Comparison of ENCODE assay signal across 11 mouse cellular contexts in the genomic region with DNA sequence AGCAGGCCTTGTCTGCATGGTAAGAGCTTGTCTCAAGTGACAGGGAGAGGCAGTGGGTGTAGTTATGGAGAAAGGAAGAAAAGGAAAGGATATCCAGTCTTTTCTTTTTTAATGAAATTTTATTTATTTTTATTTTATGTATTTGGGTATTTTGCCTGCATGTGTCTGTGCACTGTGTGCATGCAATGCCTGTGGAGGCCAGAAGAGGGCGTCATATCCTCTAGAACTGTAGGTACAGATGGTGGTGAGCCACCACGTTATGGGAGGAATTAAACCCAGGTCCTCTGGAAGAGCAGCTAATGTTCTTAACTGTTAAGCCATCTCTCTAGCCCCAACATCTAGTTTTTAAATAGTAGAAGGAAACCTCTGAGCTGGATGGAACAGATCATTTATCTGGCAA. TPM values are rescaled to one million over a fixed set of nuclear protein-coding genes. Genes with fewer than 3 reads are reported as not detected.
DNase-seq lines count a peak whose midpoint lies in the region; ATAC-seq and TF ChIP-seq lines count a peak whose summit lies in the region.
"Had no signal": no experiment of that assay in that cellular context is flagged by ENCODE, and none has a peak within 500 bp of the region (broad histone marks: within the 10 kb centered on the region; RNA-seq: fewer than 3 reads in every experiment).

No protein-coding gene starts in this region.

- no peaks in the 10 kb centered on the region for H3K27me3 ChIP-seq in CH12.LX (replicated peaks)
- H3K27me3 ChIP-seq in stomach, postnatal 0 days (ENCODE audit: control insufficient read depth, insufficient read depth, low read length) = no peaks in the 10 kb centered on the region
- H3K27me3 ChIP-seq in intestine, embryonic 15.5 days (replicated peaks) = no peaks in the 10 kb centered on the region
- H3K27me3 ChIP-seq: limb, embryonic 15.5 days had no signal

- no peak overlapping the region for H3K4me2 ChIP-seq in CH12.LX (ENCODE audit: insufficient read depth, low read depth, poor library complexity, severe bottlenecking)
- H3K4me2 ChIP-seq in stomach, postnatal 0 days (replicated peaks; ENCODE audit: low read depth) = no peak overlapping the region
- H3K4me2 ChIP-seq in intestine, embryonic 15.5 days (replicated peaks) = no peak overlapping the region
- H3K4me2 ChIP-seq: limb, embryonic 15.5 days had no signal

- in situ Hi-C loops in CH12.LX (cut with MboI; ENCODE audit: low pct_ligation_motif_present, low pct_unique_long_range_greater_than_20kb, low sequenced_read_pairs) = no loop called here

- H3K27ac ChIP-seq in CH12.LX (ENCODE audit: insufficient read depth, low read depth) = no peak overlapping the region
- no peak overlapping the region for H3K27ac ChIP-seq in bone marrow, adult 2 months (ENCODE audit: control insufficient read depth, insufficient read depth, low read depth, low read length, poor library complexity)
- no peak overlapping the region for H3K27ac ChIP-seq in stomach, postnatal 0 days (replicated peaks)
- no peak overlapping the region for H3K27ac ChIP-seq in intestine, embryonic 15.5 days
- H3K27ac ChIP-seq: hindbrain, embryonic 10.5 days; limb, embryonic 15.5 days had no signal

- ATAC-seq in stomach, postnatal 0 days (ENCODE audit: low FRiP score, low TSS enrichment) = no peak
- no peak for ATAC-seq in intestine, embryonic 15.5 days

- no peak overlapping the region for H3K4me3 ChIP-seq in CH12.LX (replicated peaks in 1 of 3; ENCODE audit: low read depth in 2 of 3, low read length in 2 of 3, poor library complexity in 1 of 3)
- peak overlapping the region; percentile 75 for H3K4me3 ChIP-seq in bone marrow, adult 2 months (replicated peaks; ENCODE audit: control insufficient read depth, low read depth, low read length)
- no peak overlapping the region for H3K4me3 ChIP-seq in stomach, postnatal 0 days (ENCODE audit: low read depth, low read length)
- no peak overlapping the region for H3K4me3 ChIP-seq in intestine, embryonic 15.5 days (replicated peaks)
- H3K4me3 ChIP-seq: hindbrain, embryonic 10.5 days; limb, embryonic 15.5 days had no signal

- no peak for TF ChIP-seq POLR2A in CH12.LX (IDR thresholded peaks at IDR 0.05; ENCODE audit: low read depth, low read length)
- no peak for TF ChIP-seq POLR2A in bone marrow, adult 2 months (IDR thresholded peaks at IDR 0.05; ENCODE audit: borderline replicate concordance, control insufficient read depth, low read depth, low read length)

- no peak overlapping the region for H3K9ac ChIP-seq in CH12.LX (ENCODE audit: insufficient read depth, low read depth)
- no peak overlapping the region for H3K9ac ChIP-seq in stomach, postnatal 0 days (ENCODE audit: low read length)
- no peak overlapping the region for H3K9ac ChIP-seq in intestine, embryonic 15.5 days
- H3K9ac ChIP-seq: limb, embryonic 15.5 days had no signal

- peak; percentile 51 for TF ChIP-seq RAD21 in CH12.LX (IDR thresholded peaks at IDR 0.05; ENCODE audit: low read depth, low read length)

- no peaks in the 10 kb centered on the region for H3K9me3 ChIP-seq in CH12.LX (replicated peaks; ENCODE audit: low read length)
- no peaks in the 10 kb centered on the region for H3K9me3 ChIP-seq in stomach, postnatal 0 days (ENCODE audit: control insufficient read depth, low read length)
- no peaks in the 10 kb centered on the region for H3K9me3 ChIP-seq in intestine, embryonic 15.5 days
- H3K9me3 ChIP-seq: hindbrain, embryonic 10.5 days; limb, embryonic 15.5 days had no signal

- dilution Hi-C loops in CH12.LX (cut with MboI; ENCODE audit: extremely low pct_ligation_motif_present, extremely low pct_unique_long_range_greater_than_20kb, low sequenced_read_pairs) = no loop called here

- TF ChIP-seq EP300 in CH12.LX (IDR thresholded peaks at IDR 0.05; ENCODE audit: low read length) = no peak
- no peak for TF ChIP-seq EP300 in stomach, postnatal 0 days (optimal IDR thresholded peaks at IDR 0.05)

- DNase-seq in layer of hippocampus, postnatal 10 days (ENCODE audit: low spot score in 2 of 2) = peak; percentile 37 to 48
- DNase-seq in layer of hippocampus, adult 11-12 months (ENCODE audit: low spot score) = no peak
- peak; percentile 61 for DNase-seq in CH12.LX (ENCODE audit: extremely low read depth)
- DNase-seq in stomach, postnatal 0 days (ENCODE audit: low spot score) = no peak
- no peak for DNase-seq in frontal cortex, adult 2 months (ENCODE audit: extremely low spot score in 1 of 2, low spot score in 1 of 2)
- DNase-seq: gastrocnemius, postnatal 25 days; retina, postnatal 1 day had no signal

- WGBS in bone marrow, adult 2 months = 12% methylated on average over 2 of the region's 2 CpGs
- WGBS in stomach, postnatal 0 days = 47% methylated on average over 2 of the region's 2 CpGs
- 49% methylated on average over 2 of the region's 2 CpGs for WGBS in intestine, embryonic 15.5 days

- H3K36me3 ChIP-seq in CH12.LX (replicated peaks in 1 of 2; ENCODE audit: control insufficient read depth in 1 of 2, insufficient read depth in 1 of 2, low read length in 1 of 2) = peaks cover 0 to 24% of the 10 kb centered on the region in 2 experiments
- H3K36me3 ChIP-seq in stomach, postnatal 0 days (ENCODE audit: control insufficient read depth, insufficient read depth, low read length) = no peaks in the 10 kb centered on the region
- no peaks in the 10 kb centered on the region for H3K36me3 ChIP-seq in intestine, embryonic 15.5 days
- H3K36me3 ChIP-seq: hindbrain, embryonic 10.5 days; limb, embryonic 15.5 days had no signal

- peak; percentile 59 to 63 for TF ChIP-seq CTCF in CH12.LX (conservative IDR thresholded peaks at IDR 0.05 in 1 of 2, IDR thresholded peaks at IDR 0.05 in 1 of 2; ENCODE audit: low read depth in 2 of 2, low read length in 2 of 2)
- TF ChIP-seq CTCF in bone marrow, adult 2 months (IDR thresholded peaks at IDR 0.05; ENCODE audit: control insufficient read depth, insufficient read depth, low read length) = peak; percentile 55
- peak; percentile 59 for TF ChIP-seq CTCF in stomach, postnatal 0 days (IDR thresholded peaks at IDR 0.05; ENCODE audit: low read depth)

- H3K79me2 ChIP-seq in CH12.LX (replicated peaks; ENCODE audit: control insufficient read depth, extremely low read depth, insufficient read depth, poor library complexity, severe bottlenecking) = no peaks in the 10 kb centered on the region

- peaks cover 9 to 76% of the 10 kb centered on the region in 2 experiments for H3K4me1 ChIP-seq in CH12.LX (ENCODE audit: control insufficient read depth in 1 of 2, insufficient read depth in 2 of 2)
- H3K4me1 ChIP-seq in bone marrow, adult 2 months (ENCODE audit: control insufficient read depth, insufficient read depth, low read length) = peaks cover 9% of the 10 kb centered on the region
- peaks cover 10% of the 10 kb centered on the region for H3K4me1 ChIP-seq in stomach, postnatal 0 days (replicated peaks; ENCODE audit: control insufficient read depth, insufficient read depth)
- H3K4me1 ChIP-seq in intestine, embryonic 15.5 days (replicated peaks) = peaks cover 12% of the 10 kb centered on the region

TF ChIP-seq in CH12.LX, 34 proteins besides CTCF, POLR2A, EP300 and RAD21:
- TF ChIP-seq ETS1 (conservative IDR thresholded peaks at IDR 0.05; ENCODE audit: low read depth, low read length) = no peak
- TF ChIP-seq SMC3 (IDR thresholded peaks at IDR 0.05; ENCODE audit: low read depth, low read length) = peak; percentile 43

RNA-seq across cellular contexts. Expression of a gene that starts 2.3 kb away (rescaled TPM):
- 1 to 10 TPM; 2.1 to 2.9 TPM for total RNA-seq in layer of hippocampus, postnatal 10 days (2021)
- total RNA-seq in CH12.LX (2012; rRNA removed) (8.1 and 9.3 TPM in 2 replicates), CH12.LX (2014; rRNA removed) (15.6 and 17.5 TPM in 2 replicates)
- polyA plus RNA-seq in CH12.LX (2012; ENCODE audit: insufficient read length, low read depth) = 32.0 and 38.2 TPM in 2 replicates
- 63.2 and 115 TPM in 2 replicates for polyA plus RNA-seq in bone marrow, adult 2 months (2011; ENCODE audit: insufficient read depth, insufficient read length, low replicate concordance, missing spikeins)
- polyA plus RNA-seq in stomach, postnatal 0 days (2015; fragmentation: Nextera tagmentation; extraction: Ambion mirVana) = 3.9 and 5.0 TPM in 2 replicates
- polyA plus RNA-seq in frontal cortex, adult 2 months (2012; rRNA removed) = 4.5 and 6.0 TPM in 2 replicates
- polyA plus RNA-seq in intestine, embryonic 15.5 days (2015; fragmentation: Nextera tagmentation; extraction: Ambion mirVana) = 1.5 and 1.6 TPM in 2 replicates

RNA-seq across cellular contexts. Expression of a gene that starts 50.5 kb away (rescaled TPM):
- 100 to 1,000 TPM; 121 to 125 TPM for total RNA-seq in layer of hippocampus, postnatal 10 days (2021)
- total RNA-seq in CH12.LX (2012; rRNA removed) (16.8 and 18.5 TPM in 2 replicates), CH12.LX (2014; rRNA removed) (56.6 and 66.4 TPM in 2 replicates)
- 28.6 and 30.8 TPM in 2 replicates for polyA plus RNA-seq in CH12.LX (2012; ENCODE audit: insufficient read length, low read depth)
- polyA plus RNA-seq in bone marrow, adult 2 months (2011; ENCODE audit: insufficient read depth, insufficient read length, low replicate concordance, missing spikeins) = 3.1 and 10.1 TPM in 2 replicates
- polyA plus RNA-seq in stomach, postnatal 0 days (2015; fragmentation: Nextera tagmentation; extraction: Ambion mirVana) = 95.7 and 98.1 TPM in 2 replicates
- 192 and 209 TPM in 2 replicates for polyA plus RNA-seq in frontal cortex, adult 2 months (2012; rRNA removed)
- 149 and 178 TPM in 2 replicates for polyA plus RNA-seq in intestine, embryonic 15.5 days (2015; fragmentation: Nextera tagmentation; extraction: Ambion mirVana)

Comparison
In these comparisons a context has a peak if more than half of its experiments do, and no peak if none do; other contexts are left out.
1. DNase-seq: peak in layer of hippocampus, postnatal 10 days (2 of 2) and CH12.LX (single experiment); none in layer of hippocampus, adult 11-12 months (single experiment), stomach, postnatal 0 days (single experiment) and frontal cortex, adult 2 months (0 of 2).
2. Peak in every context shown above with its lines, with median percentiles within 50 percentile points of each other: CTCF ChIP-seq.